In genomic region chr17:4296521-4297155, GRCm38 (mm10) we compare ENCODE assay signal across 13 mouse cellular contexts.
A peak's percentile ranks its signal among the peaks of the same experiment; 100 is the strongest.
DNase-seq lines count a peak whose midpoint lies in the region; TF ChIP-seq lines count a peak whose summit lies in the region.
"Had no signal": no experiment of that assay in that cellular context is flagged by ENCODE, and none has a peak within 500 bp of the region (broad histone marks: within the 10 kb centered on the region; RNA-seq: fewer than 3 reads in every experiment).

No protein-coding gene starts in this region.

- H3K27me3 ChIP-seq in testis, adult 2 months (ENCODE audit: control insufficient read depth, insufficient read depth, low read length): no peaks in the 10 kb centered on the region
- H3K27me3 ChIP-seq: limb, embryonic 15.5 days; megakaryocyte, embryonic 14.5 days; neural tube, embryonic 12.5 days had no signal

- H3K27ac ChIP-seq in testis, adult 2 months (ENCODE audit: control insufficient read depth, insufficient read depth, low read depth, low read length): peak overlapping the region; percentile 23; the same call in 1 of the 2 replicates
- H3K27ac ChIP-seq: kidney, postnatal 0 days; neural tube, embryonic 12.5 days had no signal

- no peaks in the 10 kb centered on the region for H3K36me3 ChIP-seq in testis, adult 2 months (ENCODE audit: control insufficient read depth, insufficient read depth, low read length)
- H3K36me3 ChIP-seq: limb, embryonic 15.5 days; neural tube, embryonic 12.5 days had no signal

- no peaks in the 10 kb centered on the region; the same call in 1 of the 2 replicates for H3K4me1 ChIP-seq in testis, adult 2 months (ENCODE audit: control insufficient read depth, insufficient read depth, low read length)

- intact Hi-C loops in gastrocnemius, postnatal 14 days (cut with DNase I; ENCODE audit: low total_unique reads): no loop called here
- intact Hi-C loops in heart, postnatal 25 days (cut with DNase I): no loop called here

- H3K4me3 ChIP-seq in testis, adult 2 months (ENCODE audit: control insufficient read depth, low read depth, low read length): no peak overlapping the region
- H3K4me3 ChIP-seq: limb, embryonic 15.5 days; megakaryocyte, embryonic 14.5 days; neural tube, embryonic 12.5 days had no signal

- no peak for TF ChIP-seq CTCF in testis, adult 2 months (IDR thresholded peaks at IDR 0.05; ENCODE audit: control insufficient read depth, insufficient read depth, insufficient replicate concordance, low read depth, low read length)

- DNase-seq in gastrocnemius, postnatal 25 days: peak; percentile 38
- no peak for DNase-seq in gastrocnemius, postnatal 14 days
- no peak for DNase-seq in testis, postnatal 10 days (ENCODE audit: low spot score)
- peak; percentile 19 for DNase-seq in heart, postnatal 25 days (ENCODE audit: low spot score)
- peak; percentile 43 for DNase-seq in skeletal muscle tissue, adult 2 months (ENCODE audit: low read depth, low spot score)
- no peak for DNase-seq in embryo, embryonic 10 days (ENCODE audit: low spot score)
- DNase-seq in spleen, adult 12 weeks (ENCODE audit: low spot score): no peak
- DNase-seq: right cerebral cortex, postnatal 25 days had no signal

- no peak for TF ChIP-seq POLR2A in testis, adult 2 months (IDR thresholded peaks at IDR 0.05; ENCODE audit: control insufficient read depth, low read depth, low read length)

Comparison
In these comparisons a context has a peak if more than half of its experiments do, and no peak if none do; other contexts are left out.
1. DNase-seq: peak in gastrocnemius, postnatal 25 days (single experiment), heart, postnatal 25 days (single experiment) and skeletal muscle tissue, adult 2 months (single experiment); none in gastrocnemius, postnatal 14 days (single experiment), testis, postnatal 10 days (single experiment), embryo, embryonic 10 days (single experiment) and spleen, adult 12 weeks (single experiment).